18 mouse cellular contexts compared by ENCODE assay signal in genomic region chr5:125402991-125403390, GRCm38 (mm10). TPM values are rescaled to one million over a fixed set of nuclear protein-coding genes. Genes with fewer than 3 reads are reported as not detected.
DNase-seq lines count a peak whose midpoint lies in the region; ATAC-seq and TF ChIP-seq lines count a peak whose summit lies in the region.
"Had no signal": no experiment of that assay in that cellular context is flagged by ENCODE, and none has a peak within 500 bp of the region (broad histone marks: within the 10 kb centered on the region; RNA-seq: fewer than 3 reads in every experiment).

No protein-coding gene starts in this region.

- no peaks in the 10 kb centered on the region for H3K9me3 ChIP-seq in kidney, embryonic 15.5 days (replicated peaks)
- no peaks in the 10 kb centered on the region for H3K9me3 ChIP-seq in ES-E14 (ENCODE audit: control insufficient read depth, insufficient read depth, low read depth, low read length)
- H3K9me3 ChIP-seq in liver, embryonic 13.5 days (replicated peaks), result no peaks in the 10 kb centered on the region
- H3K9me3 ChIP-seq: heart, embryonic 15.5 days; intestine, embryonic 15.5 days had no signal

- H3K36me3 ChIP-seq in heart, adult 2 months (ENCODE audit: control insufficient read depth, insufficient read depth, low read length), result no peaks in the 10 kb centered on the region
- H3K36me3 ChIP-seq in kidney, embryonic 15.5 days, result no peaks in the 10 kb centered on the region
- no peaks in the 10 kb centered on the region for H3K36me3 ChIP-seq in ES-E14 (ENCODE audit: control insufficient read depth, insufficient read depth, low read length, poor library complexity, severe bottlenecking)
- H3K36me3 ChIP-seq in liver, embryonic 13.5 days, result no peaks in the 10 kb centered on the region
- H3K36me3 ChIP-seq: heart, embryonic 15.5 days; intestine, embryonic 15.5 days had no signal

- no peak overlapping the region for H3K9ac ChIP-seq in heart, adult 2 months (ENCODE audit: low read depth, low read length)
- no peak overlapping the region for H3K9ac ChIP-seq in kidney, embryonic 15.5 days
- 0 out of 2 replicates have a peak overlapping the region, but pooled peaks have one; percentile 10 for H3K9ac ChIP-seq in ES-E14 (ENCODE audit: insufficient read depth, low read depth, low read length, poor library complexity, severe bottlenecking)
- H3K9ac ChIP-seq in liver, embryonic 13.5 days, result peak overlapping the region; percentile 68; the same call in 1 of the 2 replicates

- no peak overlapping the region for H3K4me3 ChIP-seq in heart, adult 2 months
- H3K4me3 ChIP-seq in kidney, embryonic 15.5 days (replicated peaks), result no peak overlapping the region; the same call in 1 of the 2 replicates
- H3K4me3 ChIP-seq in ES-E14 (ENCODE audit: insufficient read depth in 1 of 2, low read depth in 1 of 2, low read length in 2 of 2, poor library complexity in 1 of 2, severe bottlenecking in 1 of 2), result peak overlapping the region in 1 of 2 experiments; percentile 14; a peak in 1 of 4 replicates
- H3K4me3 ChIP-seq in liver, embryonic 13.5 days (replicated peaks), result 0 out of 2 replicates have a peak overlapping the region, but pooled peaks have one; percentile 9

- peaks cover 3% of the 10 kb centered on the region for H3K4me1 ChIP-seq in heart, adult 2 months (ENCODE audit: control insufficient read depth, insufficient read depth, low read length)
- peaks cover 22% of the 10 kb centered on the region for H3K4me1 ChIP-seq in kidney, embryonic 15.5 days
- H3K4me1 ChIP-seq in ES-E14 (ENCODE audit: control insufficient read depth in 2 of 2, insufficient read depth in 2 of 2, low read length in 2 of 2, poor library complexity in 1 of 2), result peaks cover 0 to 17% of the 10 kb centered on the region in 2 experiments; a peak in 1 of 4 replicates
- peaks cover 39% of the 10 kb centered on the region for H3K4me1 ChIP-seq in liver, embryonic 13.5 days (replicated peaks)

- WGBS in heart, adult 2 months, result 74% methylated on average over 6 of the region's 6 CpGs
- WGBS in kidney, embryonic 15.5 days, result 58% methylated on average over 6 of the region's 6 CpGs
- WGBS in liver, embryonic 13.5 days (ENCODE audit: insufficient replicate concordance), result 43% methylated on average over 6 of the region's 6 CpGs

- no peak for ATAC-seq in kidney, embryonic 15.5 days (replicated peaks; ENCODE audit: low FRiP score)
- no peak for ATAC-seq in liver, embryonic 13.5 days (ENCODE audit: low read depth)
- no peak for ATAC-seq in erythroblast, adult 5-6 weeks (replicated peaks; ENCODE audit: low FRiP score, poor library complexity, severe bottlenecking)
- ATAC-seq: forebrain, embryonic 16.5 days had no signal

- no peaks in the 10 kb centered on the region for H3K27me3 ChIP-seq in heart, adult 2 months (ENCODE audit: control insufficient read depth, insufficient read depth, low read length)
- no peaks in the 10 kb centered on the region for H3K27me3 ChIP-seq in kidney, embryonic 15.5 days
- H3K27me3 ChIP-seq in liver, embryonic 13.5 days, result peaks cover 35% of the 10 kb centered on the region
- H3K27me3 ChIP-seq: heart, embryonic 15.5 days; intestine, embryonic 15.5 days had no signal

- TF ChIP-seq EP300 in heart, adult 2 months (IDR thresholded peaks at IDR 0.05; ENCODE audit: insufficient read depth, low read depth, low read length), result no peak

- H3K27ac ChIP-seq in heart, adult 2 months, result peak overlapping the region; percentile 95
- no peak overlapping the region for H3K27ac ChIP-seq in kidney, embryonic 15.5 days
- no peak overlapping the region for H3K27ac ChIP-seq in ES-E14 (ENCODE audit: insufficient read depth, low read depth, low read length, poor library complexity, severe bottlenecking)
- H3K27ac ChIP-seq in liver, embryonic 13.5 days, result no peak overlapping the region
- H3K27ac ChIP-seq: intestine, embryonic 15.5 days; macrophage had no signal

- TF ChIP-seq CTCF in heart, adult 2 months (IDR thresholded peaks at IDR 0.05), result no peak

- H3K4me2 ChIP-seq in kidney, embryonic 15.5 days, result peak overlapping the region; percentile 25
- peak overlapping the region; percentile 82 for H3K4me2 ChIP-seq in liver, embryonic 13.5 days

- H3K79me2 ChIP-seq in heart, adult 2 months (replicated peaks; ENCODE audit: control insufficient read depth, insufficient read depth, low read length), result no peaks in the 10 kb centered on the region

- no peak for DNase-seq in heart, adult 2 months
- no peak for DNase-seq in heart, postnatal 14 days
- DNase-seq in kidney, postnatal 4 days, result no peak
- DNase-seq in ES-E14 (ENCODE audit: low read depth, low spot score), result no peak
- no peak for DNase-seq in liver, embryonic 13.5 days
- DNase-seq in right cerebral cortex, postnatal 4 days, result no peak
- DNase-seq: B cell, adult 2 months; cerebellum, adult 8-10 months; gastrocnemius, postnatal 14 days; layer of hippocampus, adult 9-11 months; lung, adult 18-20 months; thymus, adult 2 months had no signal

- no peak for TF ChIP-seq POLR2A in heart, adult 2 months (IDR thresholded peaks at IDR 0.05; ENCODE audit: insufficient read depth, low read depth, low read length)

- intact Hi-C loops in heart, adult 2 months (cut with DNase I), result no loop called here
- intact Hi-C loops in heart, postnatal 14 days (cut with DNase I), result no loop called here

- in situ Hi-C loops in ES-E14 (cut with MboI; ENCODE audit: low sequenced_read_pairs in 2 of 2, unreplicated experiment in 2 of 2), result no loop called here

TF ChIP-seq in ES-E14, 5 proteins besides CTCF, POLR2A, EP300 and RAD21:
- TF ChIP-seq CHD2 (IDR thresholded peaks at IDR 0.05; ENCODE audit: low read depth, low read length) (no peak), ZNF384 (IDR thresholded peaks at IDR 0.05; ENCODE audit: low read depth, low read length) (no peak), ZC3H11A (IDR thresholded peaks at IDR 0.05; ENCODE audit: borderline replicate concordance, low read depth, low read length) (no peak), HCFC1 (IDR thresholded peaks at IDR 0.05; ENCODE audit: borderline replicate concordance, insufficient read depth, low read length) (no peak)

RNA-seq across cellular contexts. Expression of gene Ubc, which starts 13.0 kb away (rescaled TPM):
- 1,000 to 10,000 TPM in 1 of 2 experiments, 100 to 1,000 TPM in 1; 894 to 1,473 TPM for total RNA-seq in heart, adult 2 months (2021)
- polyA plus RNA-seq in heart, adult 2 months (2012; rRNA removed), result 664 and 1,033 TPM in 2 replicates
- total RNA-seq in heart, postnatal 14 days (2021), result 1,000 to 10,000 TPM in 1 of 2 experiments, 100 to 1,000 TPM in 1; 947 to 1,009 TPM
- polyA plus RNA-seq in kidney, embryonic 15.5 days (2015; fragmentation: Nextera tagmentation; extraction: Ambion mirVana), result 1,049 and 1,140 TPM in 2 replicates
- total RNA-seq in ES-E14 (2012; rRNA removed), result 1,120 and 1,195 TPM in 2 replicates
- 517 and 564 TPM in 2 replicates for polyA plus RNA-seq in liver, embryonic 13.5 days (2015; fragmentation: Nextera tagmentation; extraction: Ambion mirVana)
- total RNA-seq in erythroblast, adult 5-6 weeks (2015; ENCODE audit: low replicate concordance), result 74.2 and 81.7 TPM in 2 replicates
- 106 and 132 TPM in 2 replicates for total RNA-seq in erythroblast, adult 5-6 weeks (2017; ENCODE audit: low replicate concordance)

RNA-seq across cellular contexts. Expression of gene Gm10382, which starts 13.9 kb away (rescaled TPM):
- under 1 TPM in 1 of 2 experiments, not detected in 1; 0.21 TPM for total RNA-seq in heart, adult 2 months (2021)
- polyA plus RNA-seq in heart, adult 2 months (2012; rRNA removed), result 0.12 and 0.23 TPM in 2 replicates
- total RNA-seq in heart, postnatal 14 days (2021), result under 1 TPM in 1 of 2 experiments, not detected in 1; 0.24 TPM
- polyA plus RNA-seq in kidney, embryonic 15.5 days (2015; fragmentation: Nextera tagmentation; extraction: Ambion mirVana), result 0.31 and 0.49 TPM in 2 replicates
- total RNA-seq in ES-E14 (2012; rRNA removed), result 0.98 and 1.6 TPM in 2 replicates
- 0.10 and 0.21 TPM in 2 replicates for polyA plus RNA-seq in liver, embryonic 13.5 days (2015; fragmentation: Nextera tagmentation; extraction: Ambion mirVana)
- total RNA-seq in erythroblast, adult 5-6 weeks (2015; ENCODE audit: low replicate concordance), result not detected in 2 replicates
- total RNA-seq in erythroblast, adult 5-6 weeks (2017; ENCODE audit: low replicate concordance), result 0.43 TPM in 1 of 2 replicates, not detected in the other
- total RNA-seq: gastrocnemius, postnatal 14 days had no signal
- polyA plus RNA-seq: macrophage had no signal

RNA-seq across cellular contexts. Expression of gene Dhx37, which starts 30.9 kb away (rescaled TPM):
- 10 to 100 TPM; 11.1 to 12.4 TPM for total RNA-seq in heart, adult 2 months (2021)
- 14.8 and 15.7 TPM in 2 replicates for polyA plus RNA-seq in heart, adult 2 months (2012; rRNA removed)
- 10 to 100 TPM; 10.8 to 11.5 TPM for total RNA-seq in heart, postnatal 14 days (2021)
- 13.3 and 15.6 TPM in 2 replicates for polyA plus RNA-seq in kidney, embryonic 15.5 days (2015; fragmentation: Nextera tagmentation; extraction: Ambion mirVana)
- 24.7 and 26.3 TPM in 2 replicates for total RNA-seq in ES-E14 (2012; rRNA removed)
- 5.8 and 6.2 TPM in 2 replicates for polyA plus RNA-seq in liver, embryonic 13.5 days (2015; fragmentation: Nextera tagmentation; extraction: Ambion mirVana)
- 1.2 and 17.8 TPM in 2 replicates for total RNA-seq in erythroblast, adult 5-6 weeks (2015; ENCODE audit: low replicate concordance)
- total RNA-seq in erythroblast, adult 5-6 weeks (2017; ENCODE audit: low replicate concordance), result 6.1 and 6.5 TPM in 2 replicates

RNA-seq across cellular contexts. Expression of gene Bri3bp, which starts 38.4 kb away (rescaled TPM):
- total RNA-seq in heart, adult 2 months (2021), result 10 to 100 TPM; 52.2 to 52.4 TPM
- 31.4 and 31.5 TPM in 2 replicates for polyA plus RNA-seq in heart, adult 2 months (2012; rRNA removed)
- 10 to 100 TPM; 48.0 to 62.4 TPM for total RNA-seq in heart, postnatal 14 days (2021)
- 41.5 and 42.0 TPM in 2 replicates for polyA plus RNA-seq in kidney, embryonic 15.5 days (2015; fragmentation: Nextera tagmentation; extraction: Ambion mirVana)
- 52.7 and 80.5 TPM in 2 replicates for total RNA-seq in ES-E14 (2012; rRNA removed)
- polyA plus RNA-seq in liver, embryonic 13.5 days (2015; fragmentation: Nextera tagmentation; extraction: Ambion mirVana), result 30.7 and 31.8 TPM in 2 replicates
- 10.9 and 13.1 TPM in 2 replicates for total RNA-seq in erythroblast, adult 5-6 weeks (2015; ENCODE audit: low replicate concordance)
- total RNA-seq in erythroblast, adult 5-6 weeks (2017; ENCODE audit: low replicate concordance), result 4.7 and 5.3 TPM in 2 replicates

Comparison
In these comparisons a context has a peak if more than half of its experiments do, and no peak if none do; other contexts are left out.
1. H3K9ac ChIP-seq: peak in ES-E14 (single experiment) and liver, embryonic 13.5 days (single experiment); none in heart, adult 2 months (single experiment) and kidney, embryonic 15.5 days (single experiment).